Mouse (Mus musculus) erythroblast, embryonic 14.5 days (primary cell): ENCODE data around the gene Sbk3. TPM values are rescaled to one million over a fixed set of nuclear protein-coding genes. Genes with fewer than 3 reads are reported as not detected.

ENCODE experiments used
- H3K27me3 ChIP-seq: 2 replicates; pipeline ENCODE4 v1.6.1; 2012; ENCODE audit warnings: inconsistent platforms; ENCODE audit not compliant: control insufficient read depth
- H3K36me3 ChIP-seq: 2 replicates; pipeline ENCODE4 v1.6.1; 2012; ENCODE audit warnings: mild to moderate bottlenecking, inconsistent platforms; ENCODE audit not compliant: control insufficient read depth
- H3K4me1 ChIP-seq: 2 replicates; pipeline ENCODE4 v1.6.1; 2012; ENCODE audit warnings: inconsistent platforms; ENCODE audit not compliant: control insufficient read depth
- H3K4me3 ChIP-seq: replicated peaks from 2 replicates; pipeline ENCODE3; 2012; ENCODE audit warnings: moderate library complexity, mild to moderate bottlenecking, inconsistent platforms
- H3K9me3 ChIP-seq: 2 replicates; pipeline ENCODE4 v1.6.1; 2012; ENCODE audit warnings: low read length, inconsistent platforms, mixed read lengths; ENCODE audit not compliant: control insufficient read depth
- GATA1 ChIP-seq: IDR thresholded peaks from 2 replicates; pipeline ENCODE4 v1.6.1; 2012; ENCODE audit warnings: low read length, inconsistent platforms, mixed read lengths
- TAL1 ChIP-seq: IDR thresholded peaks from 3 replicates; pipeline ENCODE4 v1.6.1; 2012; ENCODE audit warnings: low read length, inconsistent platforms, mixed read lengths
- polyA plus RNA-seq: library from polyadenylated mRNA; stranded (reverse); fragments of >175 nt; gene quantifications from 2 replicates; pipeline ENCODE4 v1.2.3, GENCODE M21; 2012

Gene Sbk3
- polyA plus RNA-seq, 1 experiment = not detected

DNA sequence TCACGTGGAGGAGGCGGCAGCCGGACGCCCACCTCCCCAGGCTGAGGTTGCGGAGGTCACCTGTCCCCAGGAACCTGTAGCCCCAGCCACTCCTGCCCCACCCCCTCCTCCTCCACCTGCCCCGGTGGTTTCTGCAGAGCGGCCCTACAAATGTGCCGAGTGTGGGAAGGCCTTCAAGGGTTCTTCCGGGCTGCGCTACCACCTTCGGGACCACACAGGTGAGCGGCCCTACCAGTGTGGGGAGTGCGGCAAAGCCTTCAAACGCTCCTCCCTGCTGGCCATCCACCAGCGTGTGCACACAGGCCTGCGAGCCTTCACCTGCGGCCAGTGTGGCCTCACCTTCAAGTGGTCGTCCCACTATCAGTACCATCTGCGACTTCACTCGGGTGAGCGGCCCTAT is 51.0 kb downstream of the Sbk3 start:
- H3K27me3 ChIP-seq = peaks cover 36% of the 10 kb centered on the region
- H3K9me3 ChIP-seq = peaks cover 7% of the 10 kb centered on the region
- H3K4me1 ChIP-seq = peaks cover 36% of the 10 kb centered on the region
- H3K4me3 ChIP-seq = no peak overlapping the region
- TF ChIP-seq TAL1 = no peak
- no peak for TF ChIP-seq GATA1
- H3K36me3 ChIP-seq = peaks cover 47% of the 10 kb centered on the region

DNA sequence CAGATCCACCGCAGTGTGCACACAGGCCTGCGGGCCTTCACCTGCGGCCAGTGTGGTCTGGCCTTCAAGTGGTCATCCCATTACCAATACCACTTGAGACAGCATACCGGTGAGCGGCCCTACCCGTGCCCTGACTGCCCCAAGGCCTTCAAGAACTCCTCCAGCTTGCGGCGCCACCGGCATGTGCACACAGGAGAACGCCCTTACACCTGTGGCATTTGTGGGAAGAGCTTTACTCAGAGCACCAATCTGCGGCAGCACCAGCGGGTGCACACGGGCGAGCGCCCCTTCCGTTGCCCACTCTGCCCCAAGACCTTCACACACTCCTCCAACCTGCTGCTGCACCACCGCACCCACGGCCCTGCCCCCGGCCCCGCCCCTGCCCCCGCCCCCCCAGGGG is 51.9 kb downstream of the Sbk3 start:
- H3K4me3 ChIP-seq = no peak overlapping the region
- H3K27me3 ChIP-seq = peaks cover 27% of the 10 kb centered on the region
- TF ChIP-seq GATA1 (no peak), TAL1 (no peak)
- H3K36me3 ChIP-seq = peaks cover 47% of the 10 kb centered on the region
- H3K4me1 ChIP-seq = peaks cover 45% of the 10 kb centered on the region
- peaks cover 7% of the 10 kb centered on the region for H3K9me3 ChIP-seq

DNA sequence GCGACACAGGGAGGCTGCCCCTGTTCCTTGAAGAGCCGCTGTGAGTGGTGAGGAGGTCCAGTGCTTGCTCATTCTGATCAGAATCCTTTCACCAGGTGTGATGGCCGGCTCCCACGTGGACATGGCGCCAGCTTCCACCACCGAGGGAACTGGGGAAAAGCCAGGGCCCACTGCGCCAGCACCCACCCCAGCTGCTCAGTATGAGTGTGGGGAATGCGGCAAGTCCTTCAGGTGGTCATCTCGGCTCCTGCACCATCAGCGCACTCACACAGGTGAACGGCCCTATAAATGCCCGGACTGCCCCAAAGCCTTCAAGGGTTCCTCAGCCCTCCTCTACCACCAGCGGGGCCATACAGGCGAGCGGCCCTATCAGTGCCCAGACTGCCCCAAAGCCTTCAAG is 52.3 kb downstream of the Sbk3 start:
- peaks cover 23% of the 10 kb centered on the region for H3K27me3 ChIP-seq
- H3K9me3 ChIP-seq = peaks cover 5% of the 10 kb centered on the region
- no peak for TF ChIP-seq GATA1
- no peak for TF ChIP-seq TAL1
- H3K4me1 ChIP-seq = peaks cover 44% of the 10 kb centered on the region
- peaks cover 47% of the 10 kb centered on the region for H3K36me3 ChIP-seq
- H3K4me3 ChIP-seq = no peak overlapping the region

DNA sequence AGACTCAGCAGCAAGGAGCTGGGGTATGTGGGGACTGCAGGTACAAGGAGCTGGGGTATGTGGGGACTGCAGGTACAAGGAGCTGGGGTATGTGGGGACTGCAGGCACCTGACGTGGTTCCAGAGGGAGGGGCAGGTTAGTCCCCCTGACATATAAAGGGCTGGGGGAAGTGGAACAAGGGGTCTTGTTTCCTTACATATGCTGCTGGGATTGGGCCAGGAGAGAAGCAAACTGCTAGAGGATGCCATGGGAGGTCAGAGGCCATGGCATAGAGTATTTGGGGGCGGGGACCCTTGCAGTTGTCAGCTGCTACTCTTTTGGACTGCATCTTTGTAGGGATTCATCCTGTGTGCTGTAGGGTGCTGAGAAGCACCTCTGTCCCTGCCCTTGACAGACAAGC is 53.5 kb downstream of the Sbk3 start:
- H3K36me3 ChIP-seq = peaks cover 47% of the 10 kb centered on the region
- peaks cover 5% of the 10 kb centered on the region for H3K9me3 ChIP-seq
- TF ChIP-seq TAL1 (no peak), GATA1 (no peak)
- peaks cover 42% of the 10 kb centered on the region for H3K4me1 ChIP-seq
- H3K4me3 ChIP-seq = no peak overlapping the region
- peaks cover 11% of the 10 kb centered on the region for H3K27me3 ChIP-seq

DNA sequence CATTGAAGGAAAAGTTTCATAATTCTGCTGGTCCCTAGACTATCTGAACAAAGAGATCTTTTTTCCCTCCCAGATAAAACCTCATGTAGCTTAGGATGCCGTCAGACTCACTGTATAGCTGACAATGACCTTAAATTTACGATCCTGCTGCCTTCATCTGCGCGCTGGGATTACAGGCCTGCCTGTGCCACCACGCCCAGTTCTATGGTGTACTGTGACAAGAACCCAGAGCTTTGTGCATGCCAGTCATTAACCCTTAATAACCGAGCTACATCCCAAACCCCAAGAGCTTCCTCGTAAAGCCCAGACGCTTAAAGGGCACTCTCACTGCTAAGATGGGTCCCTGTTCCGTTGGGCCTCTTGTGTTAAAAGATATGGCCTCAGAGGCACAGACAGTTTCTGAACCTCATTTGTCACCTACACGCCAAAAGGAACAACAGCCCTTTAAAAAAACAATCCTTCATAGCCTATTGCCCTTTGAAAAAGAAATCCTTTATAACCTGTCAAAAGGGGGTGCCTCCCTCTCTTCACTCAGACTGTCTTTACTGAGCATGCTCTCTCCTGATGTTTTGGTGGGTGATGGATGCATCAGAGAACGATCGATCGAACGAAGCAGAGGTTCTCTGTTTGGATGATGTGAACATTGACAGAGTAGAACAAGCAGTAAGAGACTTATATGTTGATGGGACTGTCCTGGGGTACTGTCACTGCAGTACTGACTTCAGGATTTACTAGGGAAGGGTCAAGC is 55.1 kb downstream of the Sbk3 start:
- Histone ChIP-seq H3K4me1 (peaks cover 35% of the 10 kb centered on the region), H3K27me3 (no peaks in the 10 kb centered on the region), H3K9me3 (peaks cover 5% of the 10 kb centered on the region), H3K36me3 (peaks cover 44% of the 10 kb centered on the region), H3K4me3 (peak overlapping the region; percentile 94)
- TF ChIP-seq TAL1 (no peak), GATA1 (no peak)

Other genes starting within 250 kb of the Sbk3 start
- not detected in 2 replicates for gene Tmem150b, start 245.9 kb downstream of the Sbk3 start, polyA plus RNA-seq
- gene Kmt5c, start 231.1 kb downstream of the Sbk3 start, polyA plus RNA-seq = 67.3 and 67.8 TPM in 2 replicates
- 25.4 and 26.4 TPM in 2 replicates for gene Cox6b2, start 218.1 kb downstream of the Sbk3 start, polyA plus RNA-seq
- gene Fam71e2, start 199.9 kb downstream of the Sbk3 start, polyA plus RNA-seq = not detected in 2 replicates
- gene Il11, start 188.3 kb downstream of the Sbk3 start, polyA plus RNA-seq = not detected in 2 replicates
- not detected in 2 replicates for gene Tmem190, start 188.2 kb downstream of the Sbk3 start, polyA plus RNA-seq
- gene Tmem238, start 181.5 kb downstream of the Sbk3 start, polyA plus RNA-seq = 6.1 and 6.2 TPM in 2 replicates
- 1,289 and 1,793 TPM in 2 replicates for gene Rpl28, start 178.3 kb downstream of the Sbk3 start, polyA plus RNA-seq
- gene Ube2s, start 158.6 kb downstream of the Sbk3 start, polyA plus RNA-seq = 142 and 163 TPM in 2 replicates
- gene Shisa7, start 126.5 kb downstream of the Sbk3 start, polyA plus RNA-seq = not detected in 2 replicates
- gene Isoc2b, start 100.9 kb downstream of the Sbk3 start, polyA plus RNA-seq = 0.15 TPM in 1 of 2 replicates, not detected in the other
- 1.3 and 2.4 TPM in 2 replicates for gene Isoc2a, start 94.0 kb downstream of the Sbk3 start, polyA plus RNA-seq
- 0.05 TPM in 1 of 2 replicates, not detected in the other for gene Gm36210, start 64.7 kb downstream of the Sbk3 start, polyA plus RNA-seq
- gene Zfp628, start 56.0 kb downstream of the Sbk3 start, polyA plus RNA-seq = 8.5 and 8.9 TPM in 2 replicates
- gene Nat14, start 49.1 kb downstream of the Sbk3 start, polyA plus RNA-seq = 0.38 and 0.51 TPM in 2 replicates
- not detected in 2 replicates for gene Ssc5d, start 45.4 kb downstream of the Sbk3 start, polyA plus RNA-seq
- not detected in 2 replicates for gene Sbk2, start 6.8 kb downstream of the Sbk3 start, polyA plus RNA-seq
- 0.15 and 0.37 TPM in 2 replicates for gene Zfp579, start 25.0 kb upstream of the Sbk3 start, polyA plus RNA-seq
- gene Zfp524, start 43.2 kb upstream of the Sbk3 start, polyA plus RNA-seq = 6.2 and 8.1 TPM in 2 replicates
- 3.5 and 6.0 TPM in 2 replicates for gene Fiz1, start 43.5 kb upstream of the Sbk3 start, polyA plus RNA-seq
- not detected in 2 replicates for gene Gm44973, start 44.3 kb upstream of the Sbk3 start, polyA plus RNA-seq
- 1.7 and 1.8 TPM in 2 replicates for gene Zfp865, start 49.2 kb upstream of the Sbk3 start, polyA plus RNA-seq
- gene Ccdc106, start 49.4 kb upstream of the Sbk3 start, polyA plus RNA-seq = 0.06 TPM in 1 of 2 replicates, not detected in the other
- gene 4632433K11Rik, start 63.0 kb upstream of the Sbk3 start, polyA plus RNA-seq = not detected in 2 replicates
- gene Zfp784, start 67.3 kb upstream of the Sbk3 start, polyA plus RNA-seq = 0.06 and 0.09 TPM in 2 replicates
- gene Zfp580, start 80.4 kb upstream of the Sbk3 start, polyA plus RNA-seq = 0.10 and 0.26 TPM in 2 replicates
- gene U2af2, start 91.0 kb upstream of the Sbk3 start, polyA plus RNA-seq = 43.1 and 44.9 TPM in 2 replicates
- gene Epn1, start 109.1 kb upstream of the Sbk3 start, polyA plus RNA-seq = 227 and 231 TPM in 2 replicates
- not detected in 2 replicates for gene Rfpl4, start 145.8 kb upstream of the Sbk3 start, polyA plus RNA-seq
- gene Rasl2-9, start 154.8 kb upstream of the Sbk3 start, polyA plus RNA-seq = not detected in 2 replicates
- under 0.01 and 0.01 TPM in 2 replicates for gene Vmn1r55, start 178.5 kb upstream of the Sbk3 start, polyA plus RNA-seq
- not detected in 2 replicates for gene Vmn1r56, start 225.6 kb upstream of the Sbk3 start, polyA plus RNA-seq
- not detected in 2 replicates for gene Vmn1r57, start 247.3 kb upstream of the Sbk3 start, polyA plus RNA-seq